Mouse (Mus musculus): ENCODE results near the gene Utp11. TPM values are rescaled to one million over a fixed set of nuclear protein-coding genes. Genes with fewer than 3 reads are reported as not detected.

The Utp11 gene
- polyA plus RNA-seq (2015; fragmentation: Nextera tagmentation; extraction: Ambion mirVana) = 29.6 and 32.3 TPM in 2 replicates

DNA sequence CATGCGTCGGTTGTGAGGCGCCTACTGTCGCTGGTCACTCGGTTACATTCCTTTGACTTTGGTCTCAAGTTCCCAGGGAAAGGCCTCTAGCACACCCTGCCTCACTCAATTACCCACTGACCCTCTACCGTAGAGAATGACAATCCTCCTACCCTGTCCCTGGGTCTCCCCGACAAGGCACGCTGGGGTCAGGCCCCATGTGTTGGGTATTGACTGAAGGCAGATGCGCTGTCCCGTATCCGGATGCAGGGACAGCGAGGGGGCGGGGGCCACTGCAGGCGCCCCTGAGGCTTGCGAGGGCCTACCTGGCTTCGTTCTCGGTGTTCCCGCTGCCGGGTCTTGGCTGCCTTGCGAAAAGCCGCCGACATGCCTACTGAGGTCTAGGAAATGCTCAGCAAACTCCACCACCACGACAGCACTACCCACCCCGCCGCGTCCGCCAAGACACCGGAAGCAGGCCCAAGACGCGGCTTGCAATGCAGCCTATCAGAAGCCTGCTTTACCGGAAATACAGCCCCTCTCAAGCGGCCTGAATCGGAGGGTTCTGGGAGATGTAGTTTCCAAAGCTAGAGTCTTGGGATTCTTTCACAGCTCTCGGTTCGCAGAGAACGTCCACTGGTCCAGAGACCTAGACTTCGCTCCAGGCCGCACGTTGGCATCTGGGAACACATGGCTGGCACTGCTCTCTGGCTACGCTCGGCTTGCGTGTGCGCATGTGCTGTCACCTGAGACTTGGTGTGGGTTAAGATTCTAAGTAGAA is at the start of gene Utp11:
Gene Utp11, minus strand, starts transcription at position 466 of the 760 bp plus-strand sequence.
- H3K4me2 ChIP-seq (replicated peaks; ENCODE audit: low read depth) = peak within 1 kb of the TSS; percentile 77
- no peaks in the 10 kb centered on the region for H3K36me3 ChIP-seq (ENCODE audit: control insufficient read depth, insufficient read depth)
- no peaks in the 10 kb centered on the region for H3K27me3 ChIP-seq (replicated peaks; ENCODE audit: control insufficient read depth, insufficient read depth, low read length)
- H3K4me3 ChIP-seq (ENCODE audit: low read depth, low read length) = peak within 1 kb of the TSS; percentile 62
- TF ChIP-seq CTCF (IDR thresholded peaks at IDR 0.05; ENCODE audit: low read depth) = no peak
- peak within 1 kb of the TSS; percentile 74 for H3K9ac ChIP-seq (ENCODE audit: low read depth, low read length)
- peak; percentile 94 for ATAC-seq
- H3K4me1 ChIP-seq (replicated peaks; ENCODE audit: control insufficient read depth, insufficient read depth, low read length) = no peaks in the 10 kb centered on the region
- under 1% methylated on average over 43 of the region's 43 CpGs for whole genome bisulfite sequencing
- H3K27ac ChIP-seq (ENCODE audit: low read depth, low read length) = no peak within 1 kb of the TSS
- no peaks in the 10 kb centered on the region for H3K9me3 ChIP-seq (ENCODE audit: control insufficient read depth)

DNA sequence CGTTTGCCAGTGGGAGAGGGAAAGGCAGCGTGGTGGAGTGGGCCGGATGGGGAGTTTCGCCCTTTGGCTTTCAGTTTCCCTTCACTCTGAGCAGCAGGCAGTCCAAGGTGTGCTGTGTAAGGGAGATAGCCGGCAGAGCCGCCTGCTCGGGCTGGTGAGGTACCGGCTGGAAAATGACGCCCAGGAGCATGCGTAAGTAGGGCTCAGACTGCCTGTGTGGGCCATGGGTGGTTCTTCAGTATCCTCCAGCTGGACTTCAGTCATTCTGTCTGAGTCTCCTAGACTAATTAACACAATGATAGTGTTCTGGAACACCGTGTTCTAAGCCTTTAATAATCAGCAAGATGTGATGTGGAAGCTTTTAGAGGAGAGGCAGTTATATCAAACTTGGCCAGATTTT is 49.4 kb upstream of the Utp11 start:
- no peaks in the 10 kb centered on the region for H3K4me1 ChIP-seq (replicated peaks; ENCODE audit: control insufficient read depth, insufficient read depth, low read length)
- TF ChIP-seq CTCF (IDR thresholded peaks at IDR 0.05; ENCODE audit: low read depth) = no peak
- H3K27ac ChIP-seq (ENCODE audit: low read depth, low read length) = peak overlapping the region; percentile 66
- H3K4me3 ChIP-seq (ENCODE audit: low read depth, low read length) = no peak overlapping the region
- no peak overlapping the region for H3K4me2 ChIP-seq (replicated peaks; ENCODE audit: low read depth)
- no peaks in the 10 kb centered on the region for H3K9me3 ChIP-seq (ENCODE audit: control insufficient read depth)
- ATAC-seq = peak; percentile 76
- no peaks in the 10 kb centered on the region for H3K27me3 ChIP-seq (replicated peaks; ENCODE audit: control insufficient read depth, insufficient read depth, low read length)
- WGBS = 68% methylated on average over 11 of the region's 11 CpGs
- H3K9ac ChIP-seq (ENCODE audit: low read depth, low read length) = 0 out of 2 replicates have a peak overlapping the region, but pooled peaks have one; percentile 58
- H3K36me3 ChIP-seq (ENCODE audit: control insufficient read depth, insufficient read depth) = peaks cover 8% of the 10 kb centered on the region; the same call in 1 of the 2 replicates

GRCm38 (mm10) chr4:124741376-124742343 is 48.3 kb upstream of the Utp11 start, which contains the start of gene Inpp5b:
Gene Inpp5b, plus strand, starts transcription at chr4:124741850.
- peak; percentile 50 for ATAC-seq
- H3K27ac ChIP-seq (ENCODE audit: low read depth, low read length) = peak within 1 kb of the TSS; percentile 54
- H3K4me3 ChIP-seq (ENCODE audit: low read depth, low read length) = peak within 1 kb of the TSS; percentile 66
- peak within 1 kb of the TSS; percentile 58 for H3K9ac ChIP-seq (ENCODE audit: low read depth, low read length)
- no peaks in the 10 kb centered on the region for H3K9me3 ChIP-seq (ENCODE audit: control insufficient read depth)
- no peaks in the 10 kb centered on the region for H3K27me3 ChIP-seq (replicated peaks; ENCODE audit: control insufficient read depth, insufficient read depth, low read length)
- 12% methylated on average over 25 of the region's 25 CpGs for WGBS
- peak; percentile 43 for TF ChIP-seq CTCF (IDR thresholded peaks at IDR 0.05; ENCODE audit: low read depth)
- no peaks in the 10 kb centered on the region for H3K4me1 ChIP-seq (replicated peaks; ENCODE audit: control insufficient read depth, insufficient read depth, low read length)
- peak within 1 kb of the TSS; percentile 85 for H3K4me2 ChIP-seq (replicated peaks; ENCODE audit: low read depth)
- H3K36me3 ChIP-seq (ENCODE audit: control insufficient read depth, insufficient read depth) = peaks cover 8% of the 10 kb centered on the region; the same call in 1 of the 2 replicates

GRCm38 (mm10) chr4:124738783-124739182 is 45.4 kb upstream of the Utp11 start:
- no peak for TF ChIP-seq CTCF (IDR thresholded peaks at IDR 0.05; ENCODE audit: low read depth)
- Histone ChIP-seq H3K4me1 (replicated peaks; ENCODE audit: control insufficient read depth, insufficient read depth, low read length) (no peaks in the 10 kb centered on the region), H3K27me3 (replicated peaks; ENCODE audit: control insufficient read depth, insufficient read depth, low read length) (no peaks in the 10 kb centered on the region), H3K4me3 (ENCODE audit: low read depth, low read length) (no peak overlapping the region), H3K36me3 (ENCODE audit: control insufficient read depth, insufficient read depth) (no peaks in the 10 kb centered on the region), H3K27ac (ENCODE audit: low read depth, low read length) (no peak overlapping the region), H3K4me2 (replicated peaks; ENCODE audit: low read depth) (no peak overlapping the region), H3K9me3 (ENCODE audit: control insufficient read depth) (no peaks in the 10 kb centered on the region), H3K9ac (ENCODE audit: low read depth, low read length) (no peak overlapping the region)
- WGBS = 63% methylated on average over 1 of the region's 1 CpGs
- ATAC-seq = no peak

GRCm38 (mm10) chr4:124738013-124738412 is 44.6 kb upstream of the Utp11 start:
- Histone ChIP-seq H3K4me2 (replicated peaks; ENCODE audit: low read depth) (no peak overlapping the region), H3K27me3 (replicated peaks; ENCODE audit: control insufficient read depth, insufficient read depth, low read length) (no peaks in the 10 kb centered on the region), H3K4me1 (replicated peaks; ENCODE audit: control insufficient read depth, insufficient read depth, low read length) (no peaks in the 10 kb centered on the region), H3K9me3 (ENCODE audit: control insufficient read depth) (no peaks in the 10 kb centered on the region), H3K4me3 (ENCODE audit: low read depth, low read length) (no peak overlapping the region), H3K27ac (ENCODE audit: low read depth, low read length) (no peak overlapping the region), H3K9ac (ENCODE audit: low read depth, low read length) (no peak overlapping the region), H3K36me3 (ENCODE audit: control insufficient read depth, insufficient read depth) (peaks cover 5% of the 10 kb centered on the region; the same call in 1 of the 2 replicates)
- WGBS = 53% methylated on average over 4 of the region's 4 CpGs
- TF ChIP-seq CTCF (IDR thresholded peaks at IDR 0.05; ENCODE audit: low read depth) = peak; percentile 58
- ATAC-seq = no peak

DNA sequence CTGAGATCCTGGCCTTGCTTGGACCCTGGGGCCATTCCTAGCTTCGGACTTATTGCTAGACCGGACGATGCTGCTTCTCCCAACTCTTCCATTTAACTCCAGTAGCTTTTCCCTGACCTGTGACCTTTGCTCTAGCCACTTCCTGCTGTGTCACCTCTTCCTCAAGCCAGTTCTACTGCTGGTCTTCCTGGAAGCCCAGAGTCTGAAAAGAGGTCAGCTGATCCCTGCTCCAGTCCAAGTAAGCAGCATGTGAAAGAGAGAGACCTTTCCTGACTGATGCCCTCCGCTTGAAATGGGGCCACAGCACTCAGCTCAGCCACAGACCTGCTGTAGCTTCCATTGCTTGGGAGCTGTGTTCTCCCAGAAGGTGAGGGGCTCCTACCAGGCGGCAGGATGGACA is 44.1 kb upstream of the Utp11 start:
- Histone ChIP-seq H3K4me1 (replicated peaks; ENCODE audit: control insufficient read depth, insufficient read depth, low read length) (no peaks in the 10 kb centered on the region), H3K9me3 (ENCODE audit: control insufficient read depth) (no peaks in the 10 kb centered on the region), H3K9ac (ENCODE audit: low read depth, low read length) (no peak overlapping the region), H3K4me2 (replicated peaks; ENCODE audit: low read depth) (no peak overlapping the region), H3K27ac (ENCODE audit: low read depth, low read length) (no peak overlapping the region; the same call in 1 of the 2 replicates), H3K4me3 (ENCODE audit: low read depth, low read length) (no peak overlapping the region), H3K36me3 (ENCODE audit: control insufficient read depth, insufficient read depth) (peaks cover 9% of the 10 kb centered on the region; the same call in 1 of the 2 replicates), H3K27me3 (replicated peaks; ENCODE audit: control insufficient read depth, insufficient read depth, low read length) (no peaks in the 10 kb centered on the region)
- ATAC-seq = no peak
- no peak; the same call in 1 of the 2 replicates for TF ChIP-seq CTCF (IDR thresholded peaks at IDR 0.05; ENCODE audit: low read depth)
- 71% methylated on average over 5 of the region's 5 CpGs for WGBS
